Mouse (Mus musculus) small intestine, adult 2 months (tissue): ENCODE results near the gene Akap6. TPM values are rescaled to one million over a fixed set of nuclear protein-coding genes. Genes with fewer than 3 reads are reported as not detected.

Experiments used
- H3K27ac ChIP-seq: fragments of 200-500 bp; 2 replicates; pipeline ENCODE4 v1.5.1; 2012; ENCODE audit warnings: low read depth, low read length, control low read depth, inconsistent platforms; ENCODE audit not compliant: insufficient read depth
- H3K27me3 ChIP-seq: fragments of 200-500 bp; 2 replicates; pipeline ENCODE4 v1.6.1; 2012; ENCODE audit warnings: mild to moderate bottlenecking, moderate library complexity, low read length, inconsistent platforms; ENCODE audit not compliant: control insufficient read depth, insufficient read depth
- H3K36me3 ChIP-seq: fragments of 200-500 bp; 2 replicates; pipeline ENCODE4 v1.6.1; 2012; ENCODE audit warnings: mild to moderate bottlenecking, low read length, control low read depth, inconsistent platforms; ENCODE audit not compliant: control insufficient read depth, insufficient read depth
- H3K4me1 ChIP-seq: fragments of 200-500 bp; 2 replicates; pipeline ENCODE4 v1.6.1; 2012; ENCODE audit warnings: low read length, inconsistent platforms, mixed read lengths; ENCODE audit not compliant: control insufficient read depth, insufficient read depth, insufficient read length
- H3K4me3 ChIP-seq: fragments of 200-500 bp; 2 replicates; pipeline ENCODE4 v1.5.1; 2012; ENCODE audit warnings: low read depth, mild to moderate bottlenecking, control low read depth, inconsistent platforms, low read length, moderate library complexity
- CTCF ChIP-seq: fragments of 200-500 bp; IDR thresholded peaks from 2 replicates; pipeline ENCODE4 v1.5.1; 2012; ENCODE audit warnings: low read depth, mild to moderate bottlenecking, control low read depth, inconsistent platforms, low read length, moderate library complexity, mixed read lengths; ENCODE audit not compliant: insufficient replicate concordance, insufficient read length; ENCODE audit errors: extremely low read depth
- POLR2A ChIP-seq: fragments of 200-500 bp; IDR thresholded peaks from 2 replicates; pipeline ENCODE4 v1.6.1; 2012; ENCODE audit warnings: low read depth, mild to moderate bottlenecking, control low read depth, inconsistent platforms, low read length, moderate library complexity
- WGBS: fragments of 180-500 bp; shearing (Covaris S2); methylation state at CpG from one replicate; pipeline ENCODE4 v1.1.7; 2018; 5-methylcytosine and 5-hydroxymethylcytosine counted together
- polyA plus RNA-seq: library from polyadenylated mRNA; depleted of rRNA; stranded (reverse); fragments of >200 nt; gene quantifications from 2 replicates; pipeline ENCODE4 v1.2.3, GENCODE M21; 2012

Gene Akap6
- polyA plus RNA-seq, 1 experiment: 0.23 TPM

- no peaks in the 10 kb centered on the region for H3K27me3 ChIP-seq
- H3K27ac ChIP-seq: no peak overlapping the region
- 70% methylated on average over 15 of the region's 15 CpGs for WGBS
Observed at GRCm38 (mm10) chr12:52939324-52939946, 240.3 kb downstream of the Akap6 start.

GRCm38 (mm10) chr12:52941941-52942340 is 242.8 kb downstream of the Akap6 start:
- Histone ChIP-seq H3K4me1 (no peaks in the 10 kb centered on the region), H3K27ac (no peak overlapping the region), H3K27me3 (no peaks in the 10 kb centered on the region), H3K36me3 (no peaks in the 10 kb centered on the region), H3K4me3 (no peak overlapping the region)
- WGBS: 71% methylated on average over 4 of the region's 4 CpGs
- TF ChIP-seq POLR2A (no peak), CTCF (no peak)

More at GRCm38 (mm10) chr12:52939324-52939946, 240.3 kb downstream of the Akap6 start:
- Histone ChIP-seq H3K4me3 (no peak overlapping the region), H3K36me3 (no peaks in the 10 kb centered on the region), H3K4me1 (no peaks in the 10 kb centered on the region)
- no peak for TF ChIP-seq CTCF
- no peak for TF ChIP-seq POLR2A

- no peak for TF ChIP-seq CTCF
- no peak for TF ChIP-seq POLR2A
- H3K36me3 ChIP-seq: no peaks in the 10 kb centered on the region
- H3K27ac ChIP-seq: no peak overlapping the region
- 70% methylated on average over 7 of the region's 7 CpGs for WGBS
- H3K4me1 ChIP-seq: no peaks in the 10 kb centered on the region
- H3K27me3 ChIP-seq: no peaks in the 10 kb centered on the region
- H3K4me3 ChIP-seq: no peak overlapping the region
Observed at GRCm38 (mm10) chr12:52944274-52944673, 245.1 kb downstream of the Akap6 start.

- Histone ChIP-seq H3K27ac (no peak overlapping the region), H3K4me3 (no peak overlapping the region), H3K4me1 (no peaks in the 10 kb centered on the region), H3K36me3 (no peaks in the 10 kb centered on the region), H3K27me3 (no peaks in the 10 kb centered on the region)
- whole genome bisulfite sequencing: 83% methylated on average over 2 of the region's 2 CpGs
- TF ChIP-seq CTCF (no peak), POLR2A (no peak)
Observed at GRCm38 (mm10) chr12:52944949-52945348, 245.8 kb downstream of the Akap6 start.

- Histone ChIP-seq H3K4me3 (no peak overlapping the region), H3K27ac (no peak overlapping the region), H3K27me3 (no peaks in the 10 kb centered on the region), H3K4me1 (no peaks in the 10 kb centered on the region), H3K36me3 (no peaks in the 10 kb centered on the region)
- TF ChIP-seq POLR2A: no peak
- TF ChIP-seq CTCF: no peak
- 66% methylated on average over 4 of the region's 4 CpGs for WGBS
Observed at GRCm38 (mm10) chr12:52950660-52951059, 251.5 kb downstream of the Akap6 start.

GRCm38 (mm10) chr12:52957587-52957986 is 258.4 kb downstream of the Akap6 start:
- H3K36me3 ChIP-seq: no peaks in the 10 kb centered on the region
- TF ChIP-seq POLR2A: no peak
- TF ChIP-seq CTCF: no peak

GRCm38 (mm10) chr12:52957994-52958393 is 258.8 kb downstream of the Akap6 start:
- no peak for TF ChIP-seq POLR2A
- no peak for TF ChIP-seq CTCF
- no peaks in the 10 kb centered on the region for H3K4me1 ChIP-seq
- WGBS: 57% methylated on average over 3 of the region's 3 CpGs

More at GRCm38 (mm10) chr12:52957587-52957986, 258.4 kb downstream of the Akap6 start:
- Histone ChIP-seq H3K4me1 (no peaks in the 10 kb centered on the region), H3K27me3 (no peaks in the 10 kb centered on the region), H3K27ac (no peak overlapping the region), H3K4me3 (no peak overlapping the region)
- WGBS: 58% methylated on average over 3 of the region's 3 CpGs

More at GRCm38 (mm10) chr12:52957994-52958393, 258.8 kb downstream of the Akap6 start:
- H3K36me3 ChIP-seq: no peaks in the 10 kb centered on the region
- H3K4me3 ChIP-seq: no peak overlapping the region
- H3K27me3 ChIP-seq: no peaks in the 10 kb centered on the region
- no peak overlapping the region for H3K27ac ChIP-seq
